Mouse (Mus musculus): ENCODE results near the gene Camk2n1. TPM values are rescaled to one million over a fixed set of nuclear protein-coding genes. Genes with fewer than 3 reads are reported as not detected.
"Not testable (repeated sequence)": the region's sequence is repeated elsewhere in the genome, so short reads cannot be mapped to it uniquely, and the experiment has no call there.

Camk2n1 gene
- polyA plus RNA-seq, 1 experiment from 2014 or later: 25.8 TPM

GRCm38 (mm10) chr4:138418340-138418957, 35.7 kb upstream of the Camk2n1 start:
- no peaks in the 10 kb centered on the region for H3K36me3 ChIP-seq (ENCODE audit: control insufficient read depth, insufficient read depth, low read length)
- H3K27me3 ChIP-seq (ENCODE audit: control insufficient read depth, insufficient read depth, low read length): no peaks in the 10 kb centered on the region
- ATAC-seq (ENCODE audit: low read depth): no peak
- H3K4me1 ChIP-seq (ENCODE audit: control insufficient read depth, insufficient read depth, low read length): no peaks in the 10 kb centered on the region
- no peak overlapping the region for H3K9ac ChIP-seq (replicated peaks; ENCODE audit: low read depth, low read length)
- H3K9me3 ChIP-seq (ENCODE audit: control insufficient read depth, low read length): no peaks in the 10 kb centered on the region
- no peak overlapping the region for H3K4me2 ChIP-seq (ENCODE audit: low read depth, low read length)
- 62% methylated on average over 11 of the region's 11 CpGs for whole genome bisulfite sequencing
- no peak overlapping the region for H3K27ac ChIP-seq (ENCODE audit: low read depth, low read length)
- no peak overlapping the region for H3K4me3 ChIP-seq (ENCODE audit: low read depth, low read length)

GRCm38 (mm10) chr4:138425028-138425427, 29.1 kb upstream of the Camk2n1 start:
- Histone ChIP-seq H3K4me1 (ENCODE audit: control insufficient read depth, insufficient read depth, low read length) (no peaks in the 10 kb centered on the region), H3K36me3 (ENCODE audit: control insufficient read depth, insufficient read depth, low read length) (no peaks in the 10 kb centered on the region), H3K9ac (replicated peaks; ENCODE audit: low read depth, low read length) (no peak overlapping the region), H3K4me3 (ENCODE audit: low read depth, low read length) (no peak overlapping the region), H3K4me2 (ENCODE audit: low read depth, low read length) (no peak overlapping the region), H3K27me3 (ENCODE audit: control insufficient read depth, insufficient read depth, low read length) (no peaks in the 10 kb centered on the region), H3K9me3 (ENCODE audit: control insufficient read depth, low read length) (no peaks in the 10 kb centered on the region), H3K27ac (ENCODE audit: low read depth, low read length) (no peak overlapping the region)
- WGBS: 83% methylated on average over 6 of the region's 6 CpGs
- no peak for ATAC-seq (ENCODE audit: low read depth)

DNA sequence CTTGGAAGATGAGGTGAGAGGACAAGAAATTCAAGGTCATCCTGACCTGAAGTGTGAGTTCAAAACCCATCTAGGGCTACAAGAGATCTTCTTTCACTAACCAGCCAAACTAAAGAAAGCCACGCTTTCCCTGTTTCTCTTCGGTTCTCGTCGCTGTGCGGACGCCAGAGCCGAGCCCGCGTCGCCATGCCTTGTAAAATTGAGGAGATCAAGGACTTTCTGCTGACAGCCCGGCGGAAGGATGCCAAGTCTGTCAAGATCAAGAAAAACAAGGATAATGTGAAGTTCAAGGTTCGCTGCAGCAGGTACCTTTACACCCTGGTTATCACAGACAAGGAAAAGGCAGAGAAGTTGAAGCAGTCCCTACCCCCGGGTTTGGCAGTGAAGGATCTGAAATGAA, 28.5 kb upstream of the Camk2n1 start:
- not testable (repeated sequence) for H3K36me3 ChIP-seq (ENCODE audit: control insufficient read depth, insufficient read depth, low read length); H3K9ac ChIP-seq (replicated peaks; ENCODE audit: low read depth, low read length); H3K9me3 ChIP-seq (ENCODE audit: control insufficient read depth, low read length); ATAC-seq (ENCODE audit: low read depth); H3K27ac ChIP-seq (ENCODE audit: low read depth, low read length); H3K4me1 ChIP-seq (ENCODE audit: control insufficient read depth, insufficient read depth, low read length); H3K27me3 ChIP-seq (ENCODE audit: control insufficient read depth, insufficient read depth, low read length); H3K4me3 ChIP-seq (ENCODE audit: low read depth, low read length); H3K4me2 ChIP-seq (ENCODE audit: low read depth, low read length)
- 96% methylated on average over 14 of the region's 14 CpGs for WGBS

- H3K36me3 ChIP-seq (ENCODE audit: control insufficient read depth, insufficient read depth, low read length): no peaks in the 10 kb centered on the region
- ATAC-seq (ENCODE audit: low read depth): no peak
- H3K27me3 ChIP-seq (ENCODE audit: control insufficient read depth, insufficient read depth, low read length): no peaks in the 10 kb centered on the region
- H3K4me2 ChIP-seq (ENCODE audit: low read depth, low read length): no peak overlapping the region
- no peak overlapping the region for H3K9ac ChIP-seq (replicated peaks; ENCODE audit: low read depth, low read length)
- H3K4me1 ChIP-seq (ENCODE audit: control insufficient read depth, insufficient read depth, low read length): no peaks in the 10 kb centered on the region
- WGBS: 43% methylated on average over 22 of the region's 22 CpGs
- H3K4me3 ChIP-seq (ENCODE audit: low read depth, low read length): no peak overlapping the region
- H3K27ac ChIP-seq (ENCODE audit: low read depth, low read length): no peak overlapping the region
- H3K9me3 ChIP-seq (ENCODE audit: control insufficient read depth, low read length): no peaks in the 10 kb centered on the region
Observed at GRCm38 (mm10) chr4:138426778-138427705, 27.1 kb upstream of the Camk2n1 start.

GRCm38 (mm10) chr4:138429778-138430177, 24.3 kb upstream of the Camk2n1 start:
- Histone ChIP-seq H3K4me2 (ENCODE audit: low read depth, low read length) (no peak overlapping the region), H3K36me3 (ENCODE audit: control insufficient read depth, insufficient read depth, low read length) (no peaks in the 10 kb centered on the region), H3K4me3 (ENCODE audit: low read depth, low read length) (no peak overlapping the region), H3K27ac (ENCODE audit: low read depth, low read length) (no peak overlapping the region), H3K4me1 (ENCODE audit: control insufficient read depth, insufficient read depth, low read length) (no peaks in the 10 kb centered on the region), H3K9me3 (ENCODE audit: control insufficient read depth, low read length) (no peaks in the 10 kb centered on the region), H3K9ac (replicated peaks; ENCODE audit: low read depth, low read length) (no peak overlapping the region), H3K27me3 (ENCODE audit: control insufficient read depth, insufficient read depth, low read length) (no peaks in the 10 kb centered on the region)
- ATAC-seq (ENCODE audit: low read depth): no peak
- WGBS: 42% methylated on average over 3 of the region's 3 CpGs

DNA sequence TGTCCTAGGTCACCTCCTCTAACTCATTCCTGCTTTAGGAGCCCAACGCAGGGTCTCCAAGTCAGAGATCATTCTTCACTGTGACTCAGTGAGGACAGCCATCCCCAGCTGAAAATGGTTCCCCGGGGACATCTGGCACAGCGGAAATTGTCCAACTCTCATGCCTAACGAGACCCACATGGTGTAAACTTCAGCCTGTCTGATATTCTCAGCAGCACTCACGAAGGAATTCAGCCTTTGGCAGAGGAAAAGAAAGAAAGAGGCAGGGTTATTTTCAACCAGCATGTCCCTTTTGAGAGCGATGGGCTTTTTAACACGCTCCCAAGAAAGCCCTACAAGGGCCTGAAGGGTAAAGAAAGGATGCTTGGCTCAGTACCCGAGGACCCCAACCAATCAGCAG, 22.8 kb upstream of the Camk2n1 start:
- no peak overlapping the region for H3K4me3 ChIP-seq (ENCODE audit: low read depth, low read length)
- no peaks in the 10 kb centered on the region for H3K9me3 ChIP-seq (ENCODE audit: control insufficient read depth, low read length)
- no peaks in the 10 kb centered on the region for H3K27me3 ChIP-seq (ENCODE audit: control insufficient read depth, insufficient read depth, low read length)
- H3K27ac ChIP-seq (ENCODE audit: low read depth, low read length): no peak overlapping the region
- no peak overlapping the region for H3K4me2 ChIP-seq (ENCODE audit: low read depth, low read length)
- ATAC-seq (ENCODE audit: low read depth): no peak
- H3K4me1 ChIP-seq (ENCODE audit: control insufficient read depth, insufficient read depth, low read length): peaks cover 10% of the 10 kb centered on the region
- H3K36me3 ChIP-seq (ENCODE audit: control insufficient read depth, insufficient read depth, low read length): no peaks in the 10 kb centered on the region
- H3K9ac ChIP-seq (replicated peaks; ENCODE audit: low read depth, low read length): no peak overlapping the region
- WGBS: 52% methylated on average over 8 of the region's 8 CpGs

DNA sequence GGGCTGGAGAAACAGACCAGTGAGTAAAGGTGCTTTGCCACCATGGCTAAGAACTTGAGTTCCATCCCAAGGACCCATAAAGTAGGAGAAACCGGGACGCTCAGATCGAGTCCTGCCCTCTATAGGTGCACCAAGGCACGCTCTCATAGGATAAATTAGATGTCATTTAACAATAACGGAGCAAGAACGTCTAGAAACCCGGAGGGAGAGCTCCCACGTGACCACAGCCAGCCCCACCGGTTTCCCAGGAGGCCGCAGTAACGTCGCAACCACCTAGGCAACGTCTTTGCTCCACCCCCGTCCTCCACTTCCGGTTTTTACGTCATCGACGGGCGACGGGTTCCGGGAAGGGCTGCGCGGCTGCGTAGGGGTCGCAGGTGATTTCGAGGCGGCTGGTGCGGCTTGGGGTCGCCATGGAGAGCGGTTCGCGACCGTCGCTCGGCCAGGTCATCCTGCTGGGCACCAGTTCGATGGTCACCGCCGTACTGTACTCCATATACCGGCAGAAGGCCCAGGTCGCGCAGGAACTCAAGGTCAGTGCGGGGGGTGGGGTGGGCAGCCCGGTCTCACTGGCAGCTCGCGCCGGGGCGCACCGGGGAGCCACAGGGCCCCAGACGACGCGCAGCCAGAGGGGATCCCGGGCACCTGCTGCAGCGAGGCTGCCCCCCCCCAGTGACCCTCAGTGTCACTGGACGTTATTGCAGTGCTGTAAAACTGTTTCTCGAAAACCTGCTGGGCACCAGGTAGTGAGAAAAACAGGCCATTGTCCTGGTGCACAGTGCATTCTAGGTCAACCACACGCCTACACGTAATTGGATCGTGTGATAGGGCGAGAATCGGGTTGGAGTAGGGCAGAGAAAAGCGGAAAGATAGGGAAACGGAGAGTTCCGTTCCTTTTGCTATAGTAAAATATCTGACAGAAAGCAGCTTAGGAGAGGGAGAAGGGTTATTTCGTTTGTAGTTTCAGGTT, 19.5 kb upstream of the Camk2n1 start, which contains the start of gene Mul1:
Gene Mul1 (plus strand): TSS at position 325 of the 970 bp plus-strand sequence.
- no peaks in the 10 kb centered on the region for H3K27me3 ChIP-seq (ENCODE audit: control insufficient read depth, insufficient read depth, low read length)
- H3K36me3 ChIP-seq (ENCODE audit: control insufficient read depth, insufficient read depth, low read length): peaks cover 23% of the 10 kb centered on the region
- peak within 1 kb of the TSS; percentile 74 for H3K9ac ChIP-seq (replicated peaks; ENCODE audit: low read depth, low read length)
- peak within 1 kb of the TSS; percentile 83 for H3K27ac ChIP-seq (ENCODE audit: low read depth, low read length)
- peak within 1 kb of the TSS; percentile 89 for H3K4me2 ChIP-seq (ENCODE audit: low read depth, low read length)
- no peaks in the 10 kb centered on the region for H3K9me3 ChIP-seq (ENCODE audit: control insufficient read depth, low read length)
- H3K4me1 ChIP-seq (ENCODE audit: control insufficient read depth, insufficient read depth, low read length): peaks cover 10% of the 10 kb centered on the region
- WGBS: under 1% methylated on average over 64 of the region's 64 CpGs
- ATAC-seq (ENCODE audit: low read depth): peak; percentile 91
- H3K4me3 ChIP-seq (ENCODE audit: low read depth, low read length): peak within 1 kb of the TSS; percentile 73

- peaks cover 10% of the 10 kb centered on the region for H3K4me1 ChIP-seq (ENCODE audit: control insufficient read depth, insufficient read depth, low read length)
- H3K27me3 ChIP-seq (ENCODE audit: control insufficient read depth, insufficient read depth, low read length): no peaks in the 10 kb centered on the region
- H3K9ac ChIP-seq (replicated peaks; ENCODE audit: low read depth, low read length): no peak overlapping the region
- no peak overlapping the region for H3K4me3 ChIP-seq (ENCODE audit: low read depth, low read length)
- H3K4me2 ChIP-seq (ENCODE audit: low read depth, low read length): no peak overlapping the region
- peaks cover 38% of the 10 kb centered on the region for H3K36me3 ChIP-seq (ENCODE audit: control insufficient read depth, insufficient read depth, low read length)
- 68% methylated on average over 3 of the region's 3 CpGs for WGBS
- H3K9me3 ChIP-seq (ENCODE audit: control insufficient read depth, low read length): no peaks in the 10 kb centered on the region
- H3K27ac ChIP-seq (ENCODE audit: low read depth, low read length): no peak overlapping the region
- no peak for ATAC-seq (ENCODE audit: low read depth)
Observed at GRCm38 (mm10) chr4:138440062-138440461, 14.1 kb upstream of the Camk2n1 start.
